Mouse (Mus musculus): ENCODE data around the gene Vti1a. TPM values are rescaled to one million over a fixed set of nuclear protein-coding genes. Genes with fewer than 3 reads are reported as not detected.

Vti1a gene
- polyA plus RNA-seq, 1 experiment from 2014 or later = 19.6 TPM

GRCm38 (mm10) chr19:55520236-55520635 lies 204.1 kb downstream of the Vti1a start:
- peaks cover 40% of the 10 kb centered on the region for H3K4me1 ChIP-seq (replicated peaks)
- H3K4me2 ChIP-seq = no peak overlapping the region
- no peaks in the 10 kb centered on the region for H3K9me3 ChIP-seq (replicated peaks)
- H3K36me3 ChIP-seq = no peaks in the 10 kb centered on the region
- no peak for ATAC-seq (ENCODE audit: insufficient number of reproducible peaks, low FRiP score)
- 63% methylated on average over 2 of the region's 2 CpGs for WGBS
- no peak overlapping the region for H3K9ac ChIP-seq
- H3K27me3 ChIP-seq (replicated peaks) = no peaks in the 10 kb centered on the region
- no peak overlapping the region for H3K4me3 ChIP-seq
- H3K27ac ChIP-seq (ENCODE audit: poor library complexity, severe bottlenecking) = no peak overlapping the region

DNA sequence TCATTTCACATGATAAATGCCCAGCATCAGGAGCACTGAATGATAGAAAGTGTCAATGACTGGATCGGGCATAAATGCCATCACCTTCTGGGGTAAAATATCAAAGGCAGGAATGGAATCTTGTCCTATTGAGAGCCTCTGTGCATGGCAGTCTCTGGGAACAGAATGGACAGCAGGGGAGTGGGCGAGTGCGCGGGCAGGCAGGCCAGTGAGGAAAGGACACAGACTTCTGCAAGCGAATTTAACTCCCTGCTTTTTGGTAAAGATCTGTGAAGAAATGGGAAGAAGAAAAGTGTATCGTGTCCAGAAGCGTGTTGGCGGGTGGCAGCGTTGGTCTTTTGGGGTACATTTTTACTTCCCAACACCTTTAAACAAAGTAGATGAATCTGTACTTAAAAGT lies 207.2 kb downstream of the Vti1a start:
- H3K9ac ChIP-seq = no peak overlapping the region
- ATAC-seq (ENCODE audit: insufficient number of reproducible peaks, low FRiP score) = no peak

GRCm38 (mm10) chr19:55524385-55524784 lies 208.3 kb downstream of the Vti1a start:
- Histone ChIP-seq H3K27me3 (replicated peaks) (no peaks in the 10 kb centered on the region), H3K4me1 (replicated peaks) (peaks cover 45% of the 10 kb centered on the region), H3K36me3 (no peaks in the 10 kb centered on the region), H3K27ac (ENCODE audit: poor library complexity, severe bottlenecking) (0 out of 2 replicates have a peak overlapping the region, but pooled peaks have one; percentile 12), H3K9ac (no peak overlapping the region), H3K9me3 (replicated peaks) (no peaks in the 10 kb centered on the region), H3K4me3 (no peak overlapping the region), H3K4me2 (no peak overlapping the region)
- 93% methylated on average over 7 of the region's 7 CpGs for WGBS
- ATAC-seq (ENCODE audit: insufficient number of reproducible peaks, low FRiP score) = no peak

More for the DNA sequence above, 207.2 kb downstream of the Vti1a start:
- H3K27me3 ChIP-seq (replicated peaks) = no peaks in the 10 kb centered on the region
- H3K4me2 ChIP-seq = no peak overlapping the region
- H3K27ac ChIP-seq (ENCODE audit: poor library complexity, severe bottlenecking) = no peak overlapping the region
- H3K9me3 ChIP-seq (replicated peaks) = no peaks in the 10 kb centered on the region
- peaks cover 45% of the 10 kb centered on the region for H3K4me1 ChIP-seq (replicated peaks)
- H3K36me3 ChIP-seq = no peaks in the 10 kb centered on the region
- no peak overlapping the region for H3K4me3 ChIP-seq
- WGBS = 59% methylated on average over 9 of the region's 9 CpGs

- Histone ChIP-seq H3K4me3 (no peak overlapping the region), H3K9me3 (replicated peaks) (no peaks in the 10 kb centered on the region), H3K4me1 (replicated peaks) (peaks cover 43% of the 10 kb centered on the region), H3K27me3 (replicated peaks) (no peaks in the 10 kb centered on the region), H3K9ac (no peak overlapping the region), H3K36me3 (no peaks in the 10 kb centered on the region), H3K4me2 (no peak overlapping the region), H3K27ac (ENCODE audit: poor library complexity, severe bottlenecking) (peak overlapping the region; percentile 50; the same call in 1 of the 2 replicates)
- 47% methylated on average over 3 of the region's 3 CpGs for WGBS
- no peak for ATAC-seq (ENCODE audit: insufficient number of reproducible peaks, low FRiP score)
These were observed 209.0 kb downstream of the Vti1a start for GRCm38 (mm10) chr19:55525056-55525455.

DNA sequence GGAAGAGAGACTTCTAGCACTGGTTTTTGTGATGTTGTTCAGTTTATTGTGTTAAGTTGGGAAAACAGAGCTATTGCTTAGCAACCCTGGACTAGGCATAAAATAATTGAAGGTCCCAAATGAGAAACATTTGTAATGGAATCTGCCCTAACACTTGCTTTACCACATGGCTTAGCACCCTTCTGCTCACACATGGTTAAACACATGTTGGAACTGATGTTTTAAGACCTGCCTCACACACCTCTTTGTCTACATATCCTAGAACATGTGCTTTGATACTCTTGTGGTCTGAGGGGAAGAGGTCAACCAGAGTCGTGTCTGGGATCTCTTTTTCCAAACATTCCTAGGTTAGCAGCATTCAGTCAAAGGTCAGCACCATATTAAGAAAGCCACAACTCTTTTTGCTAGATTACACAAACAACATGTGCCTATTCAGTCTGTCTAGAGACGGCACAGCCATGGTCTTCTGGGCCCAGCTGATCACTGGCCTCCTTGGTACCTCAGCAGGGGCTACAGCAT lies 210.7 kb downstream of the Vti1a start:
- H3K4me2 ChIP-seq = no peak overlapping the region
- no peaks in the 10 kb centered on the region for H3K27me3 ChIP-seq (replicated peaks)
- H3K9me3 ChIP-seq (replicated peaks) = no peaks in the 10 kb centered on the region
- no peak overlapping the region for H3K27ac ChIP-seq (ENCODE audit: poor library complexity, severe bottlenecking)
- ATAC-seq (ENCODE audit: insufficient number of reproducible peaks, low FRiP score) = no peak
- peaks cover 30% of the 10 kb centered on the region for H3K4me1 ChIP-seq (replicated peaks)
- WGBS = 60% methylated on average over 2 of the region's 2 CpGs
- no peaks in the 10 kb centered on the region for H3K36me3 ChIP-seq
- no peak overlapping the region for H3K4me3 ChIP-seq
- H3K9ac ChIP-seq = no peak overlapping the region

- H3K4me2 ChIP-seq = no peak overlapping the region
- H3K4me3 ChIP-seq = no peak overlapping the region
- no peaks in the 10 kb centered on the region for H3K36me3 ChIP-seq
- H3K4me1 ChIP-seq (replicated peaks) = peaks cover 6% of the 10 kb centered on the region
- no peak overlapping the region for H3K9ac ChIP-seq
- H3K27me3 ChIP-seq (replicated peaks) = no peaks in the 10 kb centered on the region
- H3K27ac ChIP-seq (ENCODE audit: poor library complexity, severe bottlenecking) = no peak overlapping the region
- ATAC-seq (ENCODE audit: insufficient number of reproducible peaks, low FRiP score) = no peak
- no peaks in the 10 kb centered on the region for H3K9me3 ChIP-seq (replicated peaks)
- 88% methylated on average over 3 of the region's 3 CpGs for WGBS
These were observed 213.9 kb downstream of the Vti1a start for GRCm38 (mm10) chr19:55530041-55530440.

GRCm38 (mm10) chr19:55532681-55533080 lies 216.6 kb downstream of the Vti1a start:
- no peak overlapping the region for H3K9ac ChIP-seq
- no peak overlapping the region for H3K27ac ChIP-seq (ENCODE audit: poor library complexity, severe bottlenecking)
- H3K9me3 ChIP-seq (replicated peaks) = no peaks in the 10 kb centered on the region
- H3K4me1 ChIP-seq (replicated peaks) = no peaks in the 10 kb centered on the region
- H3K4me2 ChIP-seq = no peak overlapping the region
- H3K27me3 ChIP-seq (replicated peaks) = no peaks in the 10 kb centered on the region
- no peak overlapping the region for H3K4me3 ChIP-seq
- no peak for ATAC-seq (ENCODE audit: insufficient number of reproducible peaks, low FRiP score)
- 91% methylated on average over 3 of the region's 3 CpGs for WGBS
- no peaks in the 10 kb centered on the region for H3K36me3 ChIP-seq

DNA sequence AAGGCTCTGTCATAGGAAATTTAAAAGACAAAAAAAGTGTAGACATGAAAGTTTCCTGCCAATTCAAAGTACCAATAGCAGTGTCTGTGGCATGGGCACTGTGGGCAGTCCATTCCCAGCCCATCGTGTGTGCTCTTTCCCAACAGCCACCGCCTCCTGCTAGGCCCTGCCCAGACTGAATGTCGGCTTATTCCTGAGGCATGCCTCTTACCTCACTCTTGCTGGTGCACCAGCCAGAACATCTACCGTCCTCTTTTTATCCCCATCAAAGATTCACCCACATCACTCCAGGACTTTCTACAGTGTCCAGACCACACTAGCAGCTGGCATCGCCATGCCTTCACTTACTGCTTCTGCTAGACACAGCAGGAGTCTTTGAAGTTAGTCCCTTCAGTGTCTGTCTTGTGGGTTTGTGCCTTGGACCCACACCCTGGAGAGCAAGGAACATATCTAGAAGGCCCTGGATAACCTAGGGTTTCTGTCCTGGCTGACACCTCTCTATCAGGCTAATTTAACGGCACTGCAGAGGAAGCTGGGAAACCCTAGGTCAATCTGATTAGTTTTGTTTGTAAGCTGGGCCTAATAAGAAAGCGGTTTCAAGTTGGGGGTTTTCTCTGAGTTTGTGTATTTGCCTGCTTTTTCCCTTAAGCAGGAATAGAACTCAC lies 220.3 kb downstream of the Vti1a start:
- Histone ChIP-seq H3K4me1 (replicated peaks) (no peaks in the 10 kb centered on the region), H3K36me3 (no peaks in the 10 kb centered on the region), H3K4me3 (no peak overlapping the region), H3K27ac (ENCODE audit: poor library complexity, severe bottlenecking) (no peak overlapping the region), H3K9me3 (replicated peaks) (no peaks in the 10 kb centered on the region), H3K4me2 (no peak overlapping the region), H3K9ac (no peak overlapping the region), H3K27me3 (replicated peaks) (no peaks in the 10 kb centered on the region)
- ATAC-seq (ENCODE audit: insufficient number of reproducible peaks, low FRiP score) = no peak
- WGBS = 72% methylated on average over 7 of the region's 7 CpGs

- ATAC-seq (ENCODE audit: insufficient number of reproducible peaks, low FRiP score) = no peak
- Histone ChIP-seq H3K36me3 (no peaks in the 10 kb centered on the region), H3K9ac (no peak overlapping the region), H3K9me3 (replicated peaks) (no peaks in the 10 kb centered on the region), H3K27ac (ENCODE audit: poor library complexity, severe bottlenecking) (no peak overlapping the region), H3K27me3 (replicated peaks) (no peaks in the 10 kb centered on the region), H3K4me1 (replicated peaks) (peaks cover 11% of the 10 kb centered on the region), H3K4me3 (no peak overlapping the region), H3K4me2 (no peak overlapping the region)
- WGBS = 35% methylated on average over 6 of the region's 6 CpGs
These were observed 221.6 kb downstream of the Vti1a start for GRCm38 (mm10) chr19:55537691-55538090.

GRCm38 (mm10) chr19:55541641-55542040 lies 225.5 kb downstream of the Vti1a start:
- H3K27me3 ChIP-seq (replicated peaks) = no peaks in the 10 kb centered on the region
- WGBS = 78% methylated on average over 5 of the region's 5 CpGs
- H3K9me3 ChIP-seq (replicated peaks) = no peaks in the 10 kb centered on the region
- no peaks in the 10 kb centered on the region for H3K36me3 ChIP-seq
- peaks cover 24% of the 10 kb centered on the region for H3K4me1 ChIP-seq (replicated peaks)
- no peak overlapping the region for H3K9ac ChIP-seq
- no peak overlapping the region for H3K27ac ChIP-seq (ENCODE audit: poor library complexity, severe bottlenecking)
- H3K4me3 ChIP-seq = no peak overlapping the region
- no peak for ATAC-seq (ENCODE audit: insufficient number of reproducible peaks, low FRiP score)
- H3K4me2 ChIP-seq = no peak overlapping the region

DNA sequence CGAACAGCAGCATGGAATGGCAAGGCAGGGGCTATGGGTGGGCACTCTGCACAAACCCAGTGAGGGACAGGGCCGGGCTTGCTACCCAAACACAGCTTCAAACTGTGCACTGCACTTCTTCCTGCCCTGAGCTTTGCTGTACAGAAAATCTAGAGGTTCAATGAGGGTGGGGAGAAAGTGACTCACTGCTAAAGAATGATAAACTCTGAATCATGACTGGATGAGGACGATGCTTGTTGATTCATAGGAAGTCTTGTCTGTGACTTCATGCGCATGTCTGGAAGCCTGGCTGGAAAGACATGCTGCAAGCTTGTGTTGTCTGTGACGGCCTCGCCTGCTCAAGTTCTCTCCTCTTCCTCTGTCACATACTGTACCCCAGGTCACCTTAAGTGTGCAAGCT lies 226.4 kb downstream of the Vti1a start:
- ATAC-seq (ENCODE audit: insufficient number of reproducible peaks, low FRiP score) = peak; percentile 56
- H3K36me3 ChIP-seq = no peaks in the 10 kb centered on the region
- H3K27me3 ChIP-seq (replicated peaks) = no peaks in the 10 kb centered on the region
- WGBS = 51% methylated on average over 6 of the region's 6 CpGs
- H3K27ac ChIP-seq (ENCODE audit: poor library complexity, severe bottlenecking) = no peak overlapping the region; the same call in 1 of the 2 replicates
- no peak overlapping the region for H3K4me3 ChIP-seq
- no peak overlapping the region for H3K4me2 ChIP-seq
- H3K9ac ChIP-seq = no peak overlapping the region
- H3K9me3 ChIP-seq (replicated peaks) = no peaks in the 10 kb centered on the region
- peaks cover 24% of the 10 kb centered on the region for H3K4me1 ChIP-seq (replicated peaks)

DNA sequence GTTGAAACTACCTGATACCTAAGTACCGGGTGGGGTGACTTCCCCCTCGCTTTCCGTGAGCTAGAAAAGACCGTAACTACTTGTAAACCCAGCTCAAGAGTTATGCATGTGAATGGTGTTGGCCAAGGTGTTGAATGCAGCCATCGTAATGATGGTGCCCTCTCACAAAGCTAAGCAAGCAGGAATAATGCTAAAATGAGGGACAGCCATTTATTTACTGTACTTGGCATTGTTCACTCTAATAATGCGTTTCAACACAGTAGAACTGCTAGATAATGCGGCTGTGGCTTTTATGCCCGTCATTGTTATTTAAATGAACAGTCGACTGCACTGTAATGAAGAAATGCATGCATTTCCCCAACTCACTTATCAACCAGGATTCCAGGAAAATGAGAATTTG lies 227.1 kb downstream of the Vti1a start:
- H3K4me1 ChIP-seq (replicated peaks) = peaks cover 25% of the 10 kb centered on the region
- no peaks in the 10 kb centered on the region for H3K36me3 ChIP-seq
- WGBS = 80% methylated on average over 9 of the region's 9 CpGs
- no peak overlapping the region for H3K4me3 ChIP-seq
- H3K4me2 ChIP-seq = no peak overlapping the region
- no peaks in the 10 kb centered on the region for H3K9me3 ChIP-seq (replicated peaks)
- no peak overlapping the region for H3K9ac ChIP-seq
- H3K27ac ChIP-seq (ENCODE audit: poor library complexity, severe bottlenecking) = no peak overlapping the region
- ATAC-seq (ENCODE audit: insufficient number of reproducible peaks, low FRiP score) = no peak
- H3K27me3 ChIP-seq (replicated peaks) = no peaks in the 10 kb centered on the region
